Mouse (Mus musculus): ENCODE measurements around the gene Lypd9.
"Not testable (repeated sequence)": the region's sequence is repeated elsewhere in the genome, so short reads cannot be mapped to it uniquely, and the experiment has no call there.

Gene Lypd9

DNA sequence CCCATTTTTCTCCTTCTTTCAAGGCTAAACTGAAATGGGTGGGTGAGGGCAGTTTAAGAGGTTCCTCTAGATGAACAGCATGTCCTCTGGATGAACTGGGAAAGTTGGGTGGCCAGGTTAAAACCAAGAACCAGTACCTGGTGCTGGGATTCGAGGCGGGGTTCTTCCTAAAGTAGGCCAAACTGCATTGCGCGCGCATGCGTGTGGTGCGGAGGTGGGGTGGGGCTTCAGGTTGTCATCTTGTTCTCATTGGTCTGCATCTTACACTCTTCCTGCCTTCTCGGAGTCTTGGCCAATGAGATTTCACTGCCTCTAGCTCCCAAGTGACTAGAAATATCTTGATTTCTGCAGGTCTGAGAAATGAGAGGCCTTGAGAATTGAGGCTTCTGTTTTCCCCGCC, at the start of gene Lypd9:
Gene Lypd9, minus strand, starts transcription at position 165 of the 400 bp plus-strand sequence.
- DNase-seq, result no peak

DNA sequence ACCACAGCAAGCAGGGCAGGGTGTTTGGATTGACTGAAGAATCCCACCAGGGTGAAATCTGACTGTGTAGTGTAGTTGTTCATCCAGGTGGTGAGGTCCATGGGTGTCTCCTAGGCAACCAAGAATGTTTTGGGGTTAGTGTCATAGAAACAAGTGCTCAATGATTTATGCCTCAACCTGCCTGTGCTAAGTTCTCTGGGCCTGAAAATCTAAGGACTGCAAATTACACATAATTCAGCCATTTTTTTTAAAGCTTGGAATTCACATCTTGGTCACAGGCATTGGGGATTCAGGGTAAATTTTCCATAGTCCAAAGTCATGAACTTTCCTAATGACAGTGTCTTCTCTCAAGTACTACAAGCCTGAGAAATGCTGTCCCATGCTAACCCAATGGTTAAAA, 49.7 kb upstream of the Lypd9 start, which contains the start of gene Olfr331:
Gene Olfr331, minus strand, starts transcription at position 101 of the 400 bp plus-strand sequence.
- not testable (repeated sequence) for DNase-seq

DNA sequence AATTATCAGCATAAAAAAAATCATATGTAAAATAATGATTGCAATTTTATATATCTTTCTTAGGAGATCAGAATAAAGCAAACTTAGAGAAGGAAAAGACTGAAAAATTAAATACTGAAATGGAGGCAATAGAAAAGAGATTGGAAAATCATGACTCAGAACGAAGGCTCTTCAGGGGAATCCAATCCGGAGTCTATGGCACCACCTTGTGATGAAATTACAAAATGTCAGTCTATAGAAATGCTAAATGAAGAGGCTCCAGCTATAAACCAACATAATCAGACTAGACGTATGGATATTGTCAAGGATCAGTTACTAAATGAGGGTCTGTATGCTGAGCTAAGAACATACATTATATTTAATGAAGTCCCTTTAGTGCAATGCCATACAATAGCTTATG, 46.6 kb upstream of the Lypd9 start:
- DNase-seq, result no peak

DNA sequence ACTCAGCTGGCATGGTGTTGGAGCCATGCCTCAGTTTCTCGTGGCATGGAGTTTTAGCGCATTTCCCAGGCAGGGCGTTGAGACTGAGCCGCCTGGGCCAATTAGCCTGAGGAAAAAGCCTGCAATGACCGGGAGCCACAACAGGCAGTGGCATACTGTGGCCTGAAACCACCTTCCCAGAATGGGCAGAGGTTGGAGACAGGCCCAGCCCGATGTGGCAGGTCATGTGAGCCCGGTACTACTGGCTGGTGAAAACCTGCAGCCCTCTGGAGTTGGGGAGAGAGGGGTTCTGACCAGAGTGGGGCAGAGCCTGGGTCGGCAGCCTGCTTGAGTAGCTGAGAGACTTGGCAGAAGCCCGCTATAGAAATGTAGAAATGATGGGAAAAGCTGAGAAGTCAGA, 46.0 kb upstream of the Lypd9 start:
- no peak for DNase-seq

DNA sequence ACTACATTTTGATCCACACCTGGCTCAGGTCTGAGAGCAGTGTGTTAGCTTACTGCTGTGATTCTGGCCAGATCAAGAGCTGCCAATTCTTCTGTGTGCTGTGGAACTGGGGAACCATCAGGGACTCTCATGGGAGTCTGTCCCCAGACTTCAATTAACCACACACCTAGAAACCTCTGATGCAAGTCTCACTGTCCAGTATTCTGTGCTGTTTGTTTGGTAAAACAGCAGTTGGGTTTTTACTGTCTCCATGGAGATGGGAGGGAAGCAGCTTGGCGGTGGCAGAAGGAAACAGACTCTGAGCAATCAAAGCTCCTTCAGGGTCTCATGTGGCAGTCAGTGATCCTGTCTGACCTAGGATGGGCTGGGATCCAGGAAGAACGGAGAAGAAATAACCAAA, 39.7 kb upstream of the Lypd9 start, which contains the start of gene Olfr332:
Gene Olfr332, minus strand, starts transcription at position 101 of the 400 bp plus-strand sequence.
- DNase-seq, result no peak

DNA sequence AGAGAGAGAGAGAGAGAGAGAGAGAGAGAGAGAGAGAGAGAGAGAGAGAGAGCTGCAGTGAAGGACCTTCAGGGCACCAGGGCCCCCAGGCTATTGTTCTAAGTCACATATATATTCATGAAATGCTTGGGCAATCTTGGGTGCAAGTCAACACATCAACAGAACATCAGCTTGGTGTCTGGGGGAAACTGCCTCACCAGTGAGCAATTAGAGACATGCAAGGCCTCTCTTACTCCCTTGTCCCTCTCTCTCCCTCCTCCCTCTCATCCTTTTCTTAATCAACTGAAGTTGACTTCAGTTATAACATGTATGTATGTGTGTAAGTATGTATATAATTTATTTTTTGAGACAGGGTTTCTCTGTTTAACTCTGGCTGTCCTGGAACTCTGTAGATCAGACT, 9.4 kb upstream of the Lypd9 start, which contains the start of gene Olfr30:
Gene Olfr30, minus strand, starts transcription at position 101 of the 400 bp plus-strand sequence.
- DNase-seq, result no peak

DNA sequence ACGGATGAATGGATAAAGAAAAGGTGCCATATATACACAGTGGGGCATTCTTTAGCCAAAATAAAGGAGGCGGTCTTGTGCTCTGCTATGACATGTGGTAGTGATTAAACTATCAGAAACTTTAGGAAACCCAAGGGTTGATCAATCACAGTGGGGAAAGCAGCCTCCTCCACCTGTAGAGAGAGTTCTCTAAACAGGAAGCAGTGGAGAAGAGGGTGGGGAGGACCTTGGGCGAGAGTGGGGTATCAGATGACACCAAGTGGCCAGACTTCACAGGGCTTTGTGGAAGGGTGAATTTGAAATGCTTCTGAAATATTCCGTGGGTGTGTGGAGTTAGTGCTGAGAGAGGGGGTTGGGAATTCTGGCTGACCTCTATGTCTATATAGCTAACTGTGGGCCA, 869 bp upstream of the Lypd9 start:
- no peak for DNase-seq

DNA sequence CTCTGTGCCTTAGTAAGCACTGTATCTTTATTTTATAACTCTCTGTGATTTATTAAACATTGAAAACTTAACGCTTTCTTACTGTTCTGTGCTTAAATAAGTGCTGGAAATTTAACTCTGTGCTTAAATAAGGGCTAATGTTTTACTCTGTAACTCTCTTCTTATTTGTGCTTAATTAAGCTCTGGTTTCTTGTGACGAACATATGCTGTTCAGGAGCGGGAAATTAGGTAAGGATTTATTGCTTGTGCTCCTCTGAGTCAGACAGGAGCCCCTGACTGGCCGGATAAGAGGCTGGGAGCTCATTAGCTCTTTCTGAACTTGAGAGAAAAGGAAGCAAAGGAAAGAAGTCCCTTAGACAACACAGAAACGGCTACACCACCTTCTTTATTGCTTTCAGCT, 14.9 kb downstream of the Lypd9 start:
- DNase-seq, result no peak

DNA sequence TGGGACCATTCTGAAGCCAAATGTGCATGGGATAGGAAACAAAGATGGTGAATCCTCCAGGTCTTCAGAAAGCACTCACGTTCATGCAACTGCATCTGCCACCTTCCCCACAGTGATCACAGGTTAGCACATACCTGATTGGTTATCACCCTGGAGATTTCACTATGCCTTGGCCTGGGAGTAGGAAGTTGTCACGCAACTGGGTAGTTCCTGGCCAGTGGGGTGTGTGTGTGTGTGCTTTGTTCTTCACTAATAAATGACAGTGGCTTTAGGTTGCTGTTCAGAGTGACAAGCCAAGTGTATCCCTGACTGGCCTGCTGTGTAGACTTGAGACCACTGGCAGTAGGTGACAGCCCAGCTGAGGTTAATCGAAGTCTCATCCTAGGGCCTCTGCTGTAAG, 20.5 kb downstream of the Lypd9 start, which contains the start of gene Gm12253:
Gene Gm12253, plus strand, starts transcription at position 301 of the 400 bp plus-strand sequence.
- no peak for DNase-seq

DNA sequence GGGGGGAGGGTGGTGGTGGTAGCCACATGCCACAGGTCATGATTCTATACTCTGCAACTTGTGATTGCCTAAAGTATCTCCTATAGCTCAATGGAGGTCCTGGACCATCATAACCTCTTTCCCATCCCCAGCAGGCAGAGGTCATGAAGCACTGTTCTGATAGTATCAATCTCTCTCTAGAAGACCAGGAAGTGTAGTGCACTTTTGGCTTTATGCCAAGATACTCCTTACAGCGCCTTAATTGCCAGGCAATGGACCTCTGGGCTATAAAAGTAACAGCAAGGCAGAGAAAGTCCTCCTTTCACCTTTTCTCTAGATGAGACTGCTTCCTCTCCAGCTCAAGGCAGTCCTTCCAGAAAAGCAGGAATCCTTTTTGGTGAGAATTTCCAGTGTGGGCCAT, 31.9 kb downstream of the Lypd9 start, which contains the start of gene 1810065E05Rik:
Gene 1810065E05Rik, plus strand, starts transcription at position 297 of the 400 bp plus-strand sequence.
- no peak for DNase-seq

DNA sequence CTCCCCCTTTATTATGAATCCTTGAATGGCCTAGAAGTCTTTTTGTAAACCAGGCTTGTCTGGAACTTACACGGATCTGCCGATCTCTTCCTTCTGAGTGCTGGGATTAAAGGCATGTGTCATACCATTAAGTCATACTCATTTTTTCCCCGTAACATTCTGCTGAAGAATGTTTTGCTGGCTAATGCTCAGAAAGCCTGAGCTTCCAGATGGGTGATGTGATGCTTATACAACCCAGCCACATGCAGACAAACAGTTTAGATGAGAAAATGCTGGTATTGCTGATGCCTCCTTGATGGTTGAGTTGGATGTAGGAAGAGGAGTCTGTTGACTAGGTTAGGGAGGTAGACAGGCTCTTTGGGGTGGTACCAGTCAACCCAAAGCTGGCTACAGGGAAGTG, 34.4 kb downstream of the Lypd9 start:
- DNase-seq, result no peak

DNA sequence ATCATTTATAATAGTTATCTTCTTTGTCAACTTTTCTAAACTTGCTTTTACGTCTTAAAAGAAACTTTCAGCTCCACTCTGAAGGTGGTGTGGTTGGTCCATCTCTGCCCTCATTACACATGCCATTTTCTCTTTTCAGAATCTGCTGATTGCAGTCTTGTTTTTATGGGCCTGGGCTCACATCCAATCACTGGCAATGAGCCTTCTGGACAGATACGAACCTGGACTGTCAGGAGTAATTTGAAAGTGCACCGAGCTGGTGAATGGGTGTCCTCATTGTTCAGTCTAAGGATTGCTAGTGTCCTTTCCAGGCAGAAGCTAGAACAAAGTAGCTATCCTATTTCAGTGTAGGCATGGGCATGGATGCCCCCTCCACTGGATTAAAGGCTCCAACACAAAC, 44.7 kb downstream of the Lypd9 start:
- no peak for DNase-seq

DNA sequence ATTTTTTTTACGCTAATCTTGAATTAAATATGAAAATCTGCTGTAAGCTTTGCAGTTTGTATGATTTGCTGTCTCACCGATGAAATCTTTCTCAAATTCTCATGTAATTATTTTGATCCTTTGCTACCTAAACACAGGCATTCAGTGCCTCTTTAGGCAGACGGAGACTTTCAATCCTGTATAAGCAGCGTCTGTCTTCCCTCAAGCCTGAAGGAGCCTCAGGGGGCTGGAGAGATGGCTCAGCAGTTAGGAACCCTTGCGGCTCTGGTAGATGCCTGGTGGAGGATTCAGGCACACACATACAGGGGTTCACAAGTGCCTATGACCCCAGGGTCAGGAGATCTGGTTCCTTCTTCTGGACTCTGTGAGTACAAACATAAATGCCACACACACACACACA, 52.1 kb downstream of the Lypd9 start:
- no peak for DNase-seq

DNA sequence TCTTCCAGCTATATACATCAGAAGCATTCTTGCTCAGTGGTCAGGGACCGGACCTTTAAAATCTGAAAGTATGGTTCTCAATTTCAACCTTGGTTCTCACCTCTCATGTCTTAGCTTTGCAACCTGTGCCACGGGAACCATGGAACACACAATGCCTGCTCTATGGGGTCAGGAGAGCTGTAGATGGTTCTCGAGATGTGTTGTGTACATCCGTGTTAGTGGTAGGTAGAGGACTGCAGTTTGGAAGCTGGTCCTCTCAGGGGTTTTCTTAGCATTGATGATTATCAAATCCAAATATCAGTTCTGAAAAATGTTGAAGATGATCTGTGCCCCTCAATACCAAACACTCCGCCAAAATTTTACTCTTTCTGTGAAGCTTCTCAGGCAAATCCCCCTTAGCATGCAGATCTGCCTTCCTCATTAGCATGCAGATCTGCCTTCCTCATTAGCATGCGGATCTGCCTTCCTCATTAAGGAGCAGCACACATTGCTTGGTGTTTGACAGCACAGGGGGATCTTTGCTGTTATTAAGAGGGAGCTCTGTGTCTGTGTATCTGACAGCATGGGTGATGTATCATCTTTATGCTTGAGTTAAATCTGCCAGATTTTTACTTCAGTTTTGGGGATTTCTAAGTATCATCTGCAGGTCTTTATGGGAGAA, 52.6 kb downstream of the Lypd9 start:
- DNase-seq, result no peak
